In genomic region chr11:98298484-98299205, GRCm38 (mm10) we compare ENCODE assay signal across 12 mouse cellular contexts. TPM values are rescaled to one million over a fixed set of nuclear protein-coding genes. Genes with fewer than 3 reads are reported as not detected.
DNase-seq lines count a peak whose midpoint lies in the region; ATAC-seq lines count a peak whose summit lies in the region.
"Had no signal": no experiment of that assay in that cellular context is flagged by ENCODE, and none has a peak within 500 bp of the region (broad histone marks: within the 10 kb centered on the region; RNA-seq: fewer than 3 reads in every experiment).

No protein-coding gene starts in this region.

- H3K4me3 ChIP-seq in neural tube, embryonic 15.5 days (replicated peaks): no peak overlapping the region
- H3K4me3 ChIP-seq in kidney, embryonic 15.5 days (replicated peaks): no peak overlapping the region
- H3K4me3 ChIP-seq in stomach, embryonic 16.5 days (replicated peaks; ENCODE audit: low read length): no peak overlapping the region
- H3K4me3 ChIP-seq: embryonic facial prominence, embryonic 15.5 days; left cerebral cortex, adult 2 months had no signal

- H3K27me3 ChIP-seq in neural tube, embryonic 15.5 days (replicated peaks): peaks cover 6% of the 10 kb centered on the region; the same call in 1 of the 2 replicates
- H3K27me3 ChIP-seq in kidney, embryonic 15.5 days: peaks cover 40% of the 10 kb centered on the region
- H3K27me3 ChIP-seq in stomach, embryonic 16.5 days (ENCODE audit: control insufficient read depth, insufficient read depth, low read length): no peaks in the 10 kb centered on the region

- H3K4me2 ChIP-seq in neural tube, embryonic 15.5 days: no peak overlapping the region
- H3K4me2 ChIP-seq in kidney, embryonic 15.5 days: 0 out of 2 replicates have a peak overlapping the region, but pooled peaks have one; percentile 7
- H3K4me2 ChIP-seq in stomach, embryonic 16.5 days (ENCODE audit: low read depth, low read length): no peak overlapping the region
- H3K4me2 ChIP-seq: embryonic facial prominence, embryonic 15.5 days had no signal

- H3K9ac ChIP-seq in neural tube, embryonic 15.5 days (replicated peaks): no peak overlapping the region
- no peak overlapping the region for H3K9ac ChIP-seq in kidney, embryonic 15.5 days
- 0 out of 2 replicates have a peak overlapping the region, but pooled peaks have one; percentile 24 for H3K9ac ChIP-seq in stomach, embryonic 16.5 days (ENCODE audit: low read length)
- H3K9ac ChIP-seq: embryonic facial prominence, embryonic 15.5 days had no signal

- no peak overlapping the region for H3K27ac ChIP-seq in neural tube, embryonic 15.5 days (replicated peaks)
- H3K27ac ChIP-seq in kidney, embryonic 15.5 days: no peak overlapping the region
- no peak overlapping the region for H3K27ac ChIP-seq in stomach, embryonic 16.5 days (ENCODE audit: low read length)
- H3K27ac ChIP-seq: embryonic facial prominence, embryonic 15.5 days had no signal

- WGBS in neural tube, embryonic 15.5 days: 5% methylated on average over 10 of the region's 10 CpGs
- WGBS in kidney, embryonic 15.5 days: 5% methylated on average over 10 of the region's 10 CpGs
- WGBS in stomach, embryonic 16.5 days: 11% methylated on average over 10 of the region's 10 CpGs

- H3K9me3 ChIP-seq in neural tube, embryonic 15.5 days (replicated peaks): no peaks in the 10 kb centered on the region
- H3K9me3 ChIP-seq in kidney, embryonic 15.5 days (replicated peaks): no peaks in the 10 kb centered on the region
- no peaks in the 10 kb centered on the region for H3K9me3 ChIP-seq in stomach, embryonic 16.5 days (replicated peaks; ENCODE audit: control insufficient read depth, low read length)
- H3K9me3 ChIP-seq: embryonic facial prominence, embryonic 15.5 days had no signal

- DNase-seq in cerebellum, adult 9-11 months: peak; percentile 36
- DNase-seq in cerebellum, adult 8-10 months: no peak
- peak; percentile 31 for DNase-seq in neural tube, embryonic 10.5 days (ENCODE audit: extremely low spot score, low spot score)
- no peak for DNase-seq in MN1 (ENCODE audit: low spot score)
- DNase-seq: thymus, postnatal 4 days had no signal

- peaks cover 49% of the 10 kb centered on the region for H3K4me1 ChIP-seq in neural tube, embryonic 15.5 days
- peaks cover 49% of the 10 kb centered on the region for H3K4me1 ChIP-seq in kidney, embryonic 15.5 days
- peaks cover 16% of the 10 kb centered on the region for H3K4me1 ChIP-seq in stomach, embryonic 16.5 days (ENCODE audit: control insufficient read depth, insufficient read depth, low read length)

- no peaks in the 10 kb centered on the region for H3K36me3 ChIP-seq in neural tube, embryonic 15.5 days
- no peaks in the 10 kb centered on the region for H3K36me3 ChIP-seq in kidney, embryonic 15.5 days
- no peaks in the 10 kb centered on the region for H3K36me3 ChIP-seq in stomach, embryonic 16.5 days (ENCODE audit: control insufficient read depth, insufficient read depth, low read length)
- H3K36me3 ChIP-seq: embryonic facial prominence, embryonic 15.5 days had no signal

- no peak for ATAC-seq in neural tube, embryonic 15.5 days (ENCODE audit: low FRiP score)
- no peak for ATAC-seq in kidney, embryonic 15.5 days (replicated peaks; ENCODE audit: low FRiP score)
- ATAC-seq in stomach, embryonic 16.5 days (ENCODE audit: insufficient read depth, low FRiP score): no peak
- ATAC-seq in megakaryocyte-erythroid progenitor cell, adult 5-6 weeks (replicated peaks; ENCODE audit: low FRiP score, low TSS enrichment, poor library complexity, severe bottlenecking): no peak

RNA-seq across cellular contexts. Expression of gene Neurod2, which starts 30.8 kb away (rescaled TPM):
- polyA plus RNA-seq in neural tube, embryonic 15.5 days (2015; fragmentation: Nextera tagmentation; extraction: Ambion mirVana): 13.7 and 16.3 TPM in 2 replicates
- not detected in 2 replicates for polyA plus RNA-seq in kidney, embryonic 15.5 days (2015; fragmentation: Nextera tagmentation; extraction: Ambion mirVana)
- polyA plus RNA-seq in stomach, embryonic 16.5 days (2015; fragmentation: Nextera tagmentation; extraction: Ambion mirVana): 0.06 TPM in 1 of 2 replicates, not detected in the other
- not detected in 2 replicates for total RNA-seq in megakaryocyte-erythroid progenitor cell, adult 5-6 weeks (2014; fragmentation: Nextera tagmentation)
- not detected in 2 replicates for total RNA-seq in megakaryocyte-erythroid progenitor cell, adult 5-6 weeks (2017)
- total RNA-seq: adrenal gland, adult 8-10 months had no signal

RNA-seq across cellular contexts. Expression of gene Ppp1r1b, which starts 49.6 kb away (rescaled TPM):
- polyA plus RNA-seq in neural tube, embryonic 15.5 days (2015; fragmentation: Nextera tagmentation; extraction: Ambion mirVana): 2.5 and 3.7 TPM in 2 replicates
- polyA plus RNA-seq in kidney, embryonic 15.5 days (2015; fragmentation: Nextera tagmentation; extraction: Ambion mirVana): 2.8 and 6.8 TPM in 2 replicates
- 18.7 and 20.3 TPM in 2 replicates for polyA plus RNA-seq in stomach, embryonic 16.5 days (2015; fragmentation: Nextera tagmentation; extraction: Ambion mirVana)
- total RNA-seq in megakaryocyte-erythroid progenitor cell, adult 5-6 weeks (2014; fragmentation: Nextera tagmentation): not detected in 2 replicates
- total RNA-seq in megakaryocyte-erythroid progenitor cell, adult 5-6 weeks (2017): not detected in 2 replicates

RNA-seq across cellular contexts. Expression of gene Stard3, which starts 59.5 kb away (rescaled TPM):
- polyA plus RNA-seq in neural tube, embryonic 15.5 days (2015; fragmentation: Nextera tagmentation; extraction: Ambion mirVana): 31.6 and 37.6 TPM in 2 replicates
- polyA plus RNA-seq in kidney, embryonic 15.5 days (2015; fragmentation: Nextera tagmentation; extraction: Ambion mirVana): 46.4 and 53.1 TPM in 2 replicates
- polyA plus RNA-seq in stomach, embryonic 16.5 days (2015; fragmentation: Nextera tagmentation; extraction: Ambion mirVana): 43.9 and 51.8 TPM in 2 replicates
- total RNA-seq in megakaryocyte-erythroid progenitor cell, adult 5-6 weeks (2014; fragmentation: Nextera tagmentation): 11.9 and 28.5 TPM in 2 replicates
- total RNA-seq in megakaryocyte-erythroid progenitor cell, adult 5-6 weeks (2017): 10.6 and 18.2 TPM in 2 replicates

Comparison
In these comparisons a context has a peak if more than half of its experiments do, and no peak if none do; other contexts are left out.
1. DNase-seq: peak in cerebellum, adult 9-11 months (single experiment) and neural tube, embryonic 10.5 days (single experiment); none in cerebellum, adult 8-10 months (single experiment) and MN1 (single experiment).
2. RNA of gene Neurod2, which starts 30.8 kb away (polyA plus RNA-seq): 13.7 to 16.3 TPM in neural tube, embryonic 15.5 days; 0.06 TPM in stomach, embryonic 16.5 days and not detected in kidney, embryonic 15.5 days; every median in the first group is over 10 times any median in the second.